Mouse (Mus musculus) lung, adult 2 months (tissue): ENCODE data around the gene Akr7a5.

Experiments
- CTCF ChIP-seq: fragments of 200-500 bp; IDR thresholded peaks from 2 replicates; pipeline ENCODE4 v1.5.1; 2011; ENCODE audit warnings: mild to moderate bottlenecking, low read length, control low read depth; ENCODE audit not compliant: insufficient read depth
- POLR2A ChIP-seq: fragments of 200-500 bp; IDR thresholded peaks from 2 replicates; pipeline ENCODE4 v1.6.1; 2011; ENCODE audit warnings: low read depth, mild to moderate bottlenecking, control low read depth, low read length, borderline replicate concordance; ENCODE audit errors: extremely low read depth

GRCm38 (mm10) chr4:139341556-139342233 is 31.2 kb downstream of the Akr7a5 start:
- TF ChIP-seq POLR2A, result no peak
- no peak for TF ChIP-seq CTCF
